Mouse (Mus musculus) liver, postnatal 0 days (tissue): ENCODE measurements around the gene Atg5. TPM values are rescaled to one million over a fixed set of nuclear protein-coding genes. Genes with fewer than 3 reads are reported as not detected.
A peak's percentile ranks its signal among the peaks of the same experiment; 100 is the strongest.
"Not testable (repeated sequence)": the region's sequence is repeated elsewhere in the genome, so short reads cannot be mapped to it uniquely, and the experiment has no call there.

Experiments
- ATAC-seq: fragments of 200-750 bp; cut with Nextera tagmentation; 2 replicates; pipeline ENCODE4 v1.8.0; 2017; ENCODE audit warnings: mild to moderate bottlenecking, moderate library complexity
- DNase-seq: peaks from one replicate; pipeline ENCODE4 v3.0.0-alpha.2; 2016
- H3K27ac ChIP-seq: fragments of 300-500 bp; sonication (generic); 2 replicates; pipeline ENCODE4 v1.5.1; 2014; ENCODE audit warnings: antibody characterized with exemption, moderate library complexity, mild to moderate bottlenecking, low read depth
- H3K27me3 ChIP-seq: fragments of 300-500 bp; sonication (generic); 2 replicates; pipeline ENCODE4 v1.6.1; 2014; ENCODE audit warnings: low read length, control low read depth, mixed read lengths; ENCODE audit not compliant: insufficient read depth
- H3K36me3 ChIP-seq: fragments of 300-500 bp; sonication (generic); replicated peaks from 2 replicates; pipeline ENCODE4 v1.6.1; 2014; ENCODE audit warnings: mild to moderate bottlenecking, control low read depth, low read length, moderate library complexity, mixed read lengths; ENCODE audit not compliant: insufficient read depth
- H3K4me1 ChIP-seq: fragments of 300-500 bp; sonication (generic); 2 replicates; pipeline ENCODE4 v1.6.1; 2014; ENCODE audit warnings: antibody characterized with exemption, mild to moderate bottlenecking, control low read depth; ENCODE audit not compliant: insufficient read depth
- H3K4me2 ChIP-seq: fragments of 300-500 bp; sonication (generic); 2 replicates; pipeline ENCODE4 v1.6.1; 2014; ENCODE audit warnings: low read depth, mild to moderate bottlenecking, low read length, moderate library complexity, mixed read lengths
- H3K4me3 ChIP-seq: fragments of 300-500 bp; sonication (generic); 2 replicates; pipeline ENCODE4 v1.5.1; 2014; ENCODE audit warnings: low read depth, low read length
- H3K9ac ChIP-seq: fragments of 300-500 bp; sonication (generic); replicated peaks from 2 replicates; pipeline ENCODE4 v1.6.1; 2014; ENCODE audit warnings: mild to moderate bottlenecking, moderate library complexity
- H3K9me3 ChIP-seq: fragments of 300-500 bp; sonication (generic); 2 replicates; pipeline ENCODE4 v1.6.1; 2016; ENCODE audit warnings: mild to moderate bottlenecking, control low read depth, low read length, mixed read lengths
- CTCF ChIP-seq: sonication (generic); IDR thresholded peaks from 2 replicates; pipeline ENCODE4 v1.5.1; 2016; ENCODE audit warnings: antibody characterized with exemption, low read depth
- EP300 ChIP-seq: IDR thresholded peaks from 2 replicates; pipeline ENCODE4 v1.6.1; 2016; ENCODE audit warnings: antibody characterized with exemption, low read depth, mild to moderate bottlenecking
- WGBS: fragments of 180-500 bp; shearing (Covaris S2); extraction: QIAGEN DNeasy Blood & Tissue Kit; methylation state at CpG from one replicate; pipeline ENCODE4 v1.1.7; 2014; ENCODE audit not compliant: insufficient replicate concordance; 5-methylcytosine and 5-hydroxymethylcytosine counted together
- polyA plus RNA-seq: library from polyadenylated mRNA; unstranded; fragments of >200 nt; fragmentation: Nextera tagmentation; extraction: Ambion mirVana; gene quantifications from 2 replicates; pipeline ENCODE4 v1.2.1, GENCODE M21; 2015

The Atg5 gene
- polyA plus RNA-seq, 1 experiment from 2014 or later: 26.6 TPM

DNA sequence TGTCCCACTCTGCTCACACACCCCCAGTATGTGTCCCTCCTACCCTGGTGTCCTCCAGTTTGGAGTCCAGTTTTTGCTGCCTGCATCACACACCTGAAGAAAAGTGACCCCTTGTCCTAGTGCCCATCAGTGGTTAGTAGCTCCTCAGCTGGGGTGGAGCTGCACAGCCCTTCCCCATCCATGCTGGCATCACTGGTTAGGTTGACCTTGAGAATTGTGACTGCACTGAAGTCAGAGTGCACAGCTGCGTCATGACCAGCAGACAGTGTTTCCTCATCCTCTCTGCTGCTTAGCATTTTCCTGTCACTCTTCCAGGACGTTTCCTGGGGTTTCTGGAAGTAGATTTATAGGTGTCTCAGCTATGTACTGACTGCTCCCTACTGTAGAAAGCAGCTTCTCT lies 63.3 kb downstream of the Atg5 start:
- Histone ChIP-seq H3K4me1 (peaks cover 6% of the 10 kb centered on the region), H3K4me2 (no peak overlapping the region), H3K27ac (no peak overlapping the region), H3K9me3 (no peaks in the 10 kb centered on the region), H3K9ac (no peak overlapping the region), H3K27me3 (no peaks in the 10 kb centered on the region), H3K4me3 (no peak overlapping the region), H3K36me3 (peaks cover 7% of the 10 kb centered on the region; the same call in 1 of the 2 replicates)
- no peak for ATAC-seq
- DNase-seq: no peak
- TF ChIP-seq EP300 (no peak), CTCF (no peak)
- WGBS: 59% methylated on average over 2 of the region's 2 CpGs

DNA sequence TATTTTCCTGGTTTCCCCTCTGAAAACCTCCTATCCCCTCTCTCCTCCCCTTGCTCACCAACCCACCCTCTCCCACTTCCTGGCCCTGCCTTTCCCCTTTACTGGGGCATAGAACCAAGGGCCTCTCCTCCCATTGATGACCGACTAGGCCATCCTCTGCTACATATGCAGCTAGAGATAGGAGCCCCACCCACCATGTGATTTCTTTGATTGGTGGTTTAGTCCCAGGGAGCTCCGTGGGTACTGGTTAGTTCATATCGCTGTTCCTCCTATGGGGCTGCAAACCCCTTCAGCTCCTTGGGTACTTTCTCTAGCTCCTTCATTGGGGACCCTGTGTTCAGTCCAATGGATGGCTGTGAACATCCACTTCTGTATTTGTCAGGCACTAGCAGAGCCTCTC lies 64.5 kb downstream of the Atg5 start:
- H3K27me3 ChIP-seq, H3K9ac ChIP-seq, H3K9me3 ChIP-seq, H3K36me3 ChIP-seq, H3K4me3 ChIP-seq, H3K27ac ChIP-seq, H3K4me1 ChIP-seq: not testable (repeated sequence)
- ATAC-seq (peak; percentile 84), DNase-seq (peak; percentile 54)
- peak; percentile 88 for TF ChIP-seq EP300
- H3K4me2 ChIP-seq: peak overlapping the region; percentile 9; the same call in 1 of the 2 replicates
- 49% methylated on average over 3 of the region's 3 CpGs for WGBS

DNA sequence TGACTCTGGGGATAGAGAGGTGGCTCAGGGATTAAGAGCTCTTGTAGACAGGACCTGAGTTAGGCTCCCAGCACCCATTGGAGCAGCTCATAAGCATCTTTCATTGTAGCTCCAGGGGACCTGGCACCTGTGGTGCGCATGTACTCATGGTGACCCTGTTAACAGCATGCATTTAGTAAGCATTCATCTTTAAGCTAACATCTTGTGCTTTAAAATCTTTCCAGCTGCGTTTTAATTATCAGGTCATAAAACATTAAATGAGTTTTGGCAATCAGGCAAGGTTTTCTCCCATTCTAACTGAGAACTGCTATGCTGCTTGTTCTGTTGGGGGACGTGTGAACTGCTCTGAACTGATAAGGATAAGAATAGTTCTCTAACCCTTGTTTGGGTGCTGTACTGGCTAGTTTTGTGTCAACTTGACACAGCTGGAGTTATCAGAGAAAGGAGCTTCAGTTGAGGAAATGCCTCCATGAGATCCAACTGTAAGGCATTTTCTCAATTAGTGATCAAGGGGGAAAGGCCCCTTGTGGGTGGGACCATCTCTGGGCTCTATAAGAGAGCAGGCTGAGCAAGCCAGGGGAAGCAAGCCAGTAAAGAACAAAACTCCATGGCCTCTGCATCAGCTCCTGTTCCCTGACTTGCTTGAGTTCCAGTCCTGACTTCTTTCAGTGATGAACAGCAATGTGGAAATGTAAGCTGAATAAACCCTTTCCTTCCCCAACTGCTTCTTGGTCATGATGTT lies 68.7 kb downstream of the Atg5 start:
- not testable (repeated sequence) for H3K27ac ChIP-seq, H3K36me3 ChIP-seq, H3K9ac ChIP-seq, DNase-seq, H3K4me1 ChIP-seq, H3K27me3 ChIP-seq, H3K4me3 ChIP-seq, H3K9me3 ChIP-seq, H3K4me2 ChIP-seq
- peak; percentile 93 for TF ChIP-seq EP300
- peak; percentile 80 for ATAC-seq
- WGBS: 55% methylated on average over 3 of the region's 3 CpGs

DNA sequence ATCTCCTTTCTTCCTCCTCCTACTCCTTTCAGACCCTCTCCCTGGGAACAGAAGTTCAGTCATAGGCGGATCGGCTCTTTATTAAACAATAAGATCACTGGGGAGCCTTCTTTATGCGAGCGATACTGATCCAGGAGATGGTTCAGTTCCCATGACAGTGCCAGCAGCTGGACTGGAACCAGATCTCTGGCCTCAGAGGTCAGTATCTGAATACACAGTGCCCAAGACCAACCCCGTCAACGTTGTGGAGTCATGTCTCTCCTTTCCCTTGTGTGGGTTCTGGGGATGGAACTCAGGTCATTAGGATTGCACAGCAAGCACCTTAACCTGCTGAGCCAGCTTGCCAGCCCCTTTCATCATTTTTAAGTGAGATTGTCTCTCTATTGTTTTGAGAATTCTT lies 70.4 kb downstream of the Atg5 start:
- Histone ChIP-seq H3K9ac (no peak overlapping the region), H3K36me3 (peaks cover 3% of the 10 kb centered on the region; the same call in 1 of the 2 replicates), H3K4me2 (no peak overlapping the region), H3K4me1 (no peaks in the 10 kb centered on the region; the same call in 1 of the 2 replicates), H3K9me3 (no peaks in the 10 kb centered on the region), H3K27me3 (no peaks in the 10 kb centered on the region), H3K27ac (no peak overlapping the region), H3K4me3 (no peak overlapping the region)
- ATAC-seq (no peak), DNase-seq (no peak)
- TF ChIP-seq EP300 (no peak), CTCF (no peak)
- WGBS: 85% methylated on average over 6 of the region's 6 CpGs

DNA sequence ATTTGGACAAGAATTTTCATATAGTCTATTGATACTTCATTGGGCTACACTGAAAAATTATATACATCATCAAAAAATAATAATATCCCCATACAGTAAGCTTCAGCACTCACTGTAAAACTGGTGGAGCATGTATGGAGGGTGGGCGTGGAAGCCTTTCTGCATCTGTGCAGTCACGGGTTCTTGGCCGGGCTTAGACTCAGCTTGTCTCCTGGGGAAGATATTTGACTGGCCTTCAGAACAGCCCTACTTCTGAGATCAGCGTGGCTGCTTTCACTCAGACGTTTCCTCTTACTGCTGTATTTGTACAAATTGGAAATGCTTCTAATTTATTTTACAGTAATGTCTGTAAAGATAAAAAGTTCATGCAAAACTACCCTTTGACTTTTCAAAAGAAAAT lies 71.2 kb downstream of the Atg5 start:
- 57% methylated on average over 5 of the region's 5 CpGs for WGBS
- Histone ChIP-seq H3K36me3 (peaks cover 3% of the 10 kb centered on the region; the same call in 1 of the 2 replicates), H3K4me3 (no peak overlapping the region), H3K9ac (no peak overlapping the region), H3K9me3 (no peaks in the 10 kb centered on the region), H3K27ac (no peak overlapping the region), H3K27me3 (no peaks in the 10 kb centered on the region), H3K4me2 (no peak overlapping the region), H3K4me1 (no peaks in the 10 kb centered on the region; the same call in 1 of the 2 replicates)
- no peak for DNase-seq
- TF ChIP-seq CTCF: no peak
- no peak for ATAC-seq

DNA sequence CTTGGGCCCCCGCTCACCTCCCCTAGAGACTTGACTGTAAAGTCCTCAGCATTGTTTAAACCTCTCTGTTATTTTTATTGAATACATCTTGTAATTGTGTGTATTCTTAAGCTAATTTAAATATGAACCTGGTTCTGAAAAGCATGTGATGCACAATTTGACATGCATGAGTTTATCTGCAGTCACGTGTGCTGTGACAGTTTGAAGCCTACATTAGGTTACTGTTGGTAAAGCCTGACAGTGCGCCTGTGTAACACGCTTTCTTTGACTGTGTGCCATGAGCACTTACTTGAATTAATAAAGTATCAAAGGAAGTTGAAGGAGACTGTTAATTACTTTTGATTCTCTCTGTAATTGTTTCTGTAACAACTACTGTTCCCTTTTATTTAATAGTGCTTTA lies 72.8 kb downstream of the Atg5 start:
- H3K27ac ChIP-seq: no peak overlapping the region
- H3K9me3 ChIP-seq: no peaks in the 10 kb centered on the region
- no peaks in the 10 kb centered on the region; the same call in 1 of the 2 replicates for H3K36me3 ChIP-seq
- no peaks in the 10 kb centered on the region; the same call in 1 of the 2 replicates for H3K4me1 ChIP-seq
- H3K27me3 ChIP-seq: no peaks in the 10 kb centered on the region
- no peak overlapping the region for H3K4me2 ChIP-seq
- TF ChIP-seq EP300: no peak
- no peak for TF ChIP-seq CTCF
- H3K4me3 ChIP-seq: no peak overlapping the region
- WGBS: 83% methylated on average over 4 of the region's 4 CpGs
- ATAC-seq: no peak
- DNase-seq: no peak
- H3K9ac ChIP-seq: no peak overlapping the region
